Mouse (Mus musculus) MEL (cell line): ENCODE measurements around the gene Ndufb7.

Source experiments
- CHD2 ChIP-seq: IDR thresholded peaks from 2 replicates; pipeline ENCODE4 v1.6.1; 2011; ENCODE audit warnings: low read length, improper control_type of control experiment
- CTCF ChIP-seq, 3 experiments: IDR thresholded peaks in 2 of 3; conservative IDR thresholded peaks in 1 of 3; 2 replicates each; pipeline ENCODE4 v1.5.1; 2011 to 2012; ENCODE audit warnings: low read length in 3 of 3, low read depth in 2 of 3, mild to moderate bottlenecking in 2 of 3, improper control_type of control experiment in 1 of 3, inconsistent platforms in 1 of 3, mixed read lengths in 1 of 3, moderate library complexity in 1 of 3; ENCODE audit not compliant: control insufficient read depth in 1 of 3, insufficient read depth in 1 of 3, poor library complexity in 1 of 3, severe bottlenecking in 1 of 3
- EP300 ChIP-seq, 2 experiments: IDR thresholded peaks; 2 replicates each; pipeline ENCODE4 v1.6.1; 2011; ENCODE audit warnings: improper control_type of control experiment in 2 of 2, low read length in 2 of 2, low read depth in 1 of 2, mild to moderate bottlenecking in 1 of 2
- ETS1 ChIP-seq: IDR thresholded peaks from 2 replicates; pipeline ENCODE4 v1.6.1; 2012; ENCODE audit warnings: low read depth, mild to moderate bottlenecking, inconsistent platforms, low read length, improper control_type of control experiment, moderate library complexity
- GATA1 ChIP-seq: IDR thresholded peaks from 2 replicates; pipeline ENCODE4 v1.6.1; 2011; ENCODE audit warnings: low read depth, low read length, improper control_type of control experiment
- KAT2A ChIP-seq: conservative IDR thresholded peaks from 2 replicates; pipeline ENCODE4 v1.6.1; 2012; ENCODE audit warnings: low read depth, low read length, improper control_type of control experiment, inconsistent platforms
- POLR2A ChIP-seq, 2 experiments: IDR thresholded peaks; 2 replicates each; pipeline ENCODE4 v1.6.1; 2011 to 2012; ENCODE audit warnings: low read length in 2 of 2, mild to moderate bottlenecking in 2 of 2, control low read depth in 1 of 2, improper control_type of control experiment in 1 of 2, low read depth in 1 of 2, moderate library complexity in 1 of 2; ENCODE audit not compliant: control insufficient read depth in 1 of 2, insufficient read depth in 1 of 2, poor library complexity in 1 of 2
- POLR2AphosphoS5 ChIP-seq: IDR thresholded peaks from 2 replicates; pipeline ENCODE4 v1.6.1; 2012; ENCODE audit warnings: low read depth, borderline replicate concordance, mild to moderate bottlenecking, inconsistent platforms, low read length, moderate library complexity, mixed read lengths
- RAD21 ChIP-seq: IDR thresholded peaks from 2 replicates; pipeline ENCODE4 v1.6.1; 2011; ENCODE audit warnings: mild to moderate bottlenecking, low read depth, low read length, improper control_type of control experiment
- SIN3A ChIP-seq: IDR thresholded peaks from 2 replicates; pipeline ENCODE4 v1.6.1; 2012; ENCODE audit warnings: low read length, improper control_type of control experiment, inconsistent platforms
- USF1 ChIP-seq: IDR thresholded peaks from 2 replicates; pipeline ENCODE4 v1.6.1; 2014; ENCODE audit warnings: low read depth, mild to moderate bottlenecking, inconsistent platforms, low read length, improper control_type of control experiment, moderate library complexity

GRCm38 (mm10) chr8:83576921-83577320 lies 10.4 kb downstream of the Ndufb7 start:
- TF ChIP-seq RAD21, result no peak
- TF ChIP-seq SIN3A, result no peak
- no peak for TF ChIP-seq ETS1
- no peak for TF ChIP-seq GATA1
- TF ChIP-seq CTCF (IDR thresholded peaks at IDR 0.05 in 2 of 3, conservative IDR thresholded peaks at IDR 0.05 in 1 of 3; ENCODE audit: control insufficient read depth in 1 of 3, insufficient read depth in 1 of 3, low read depth in 2 of 3, low read length in 3 of 3, poor library complexity in 1 of 3, severe bottlenecking in 1 of 3), result no peak
- no peak for TF ChIP-seq CHD2
- no peak for TF ChIP-seq KAT2A
- no peak for TF ChIP-seq POLR2A (IDR thresholded peaks at IDR 0.05; ENCODE audit: control insufficient read depth in 1 of 2, insufficient read depth in 1 of 2, low read depth in 1 of 2, low read length in 2 of 2, poor library complexity in 1 of 2)
- TF ChIP-seq POLR2AphosphoS5, result no peak
- TF ChIP-seq EP300 (IDR thresholded peaks at IDR 0.05; ENCODE audit: low read depth in 1 of 2, low read length in 2 of 2), result no peak
- no peak for TF ChIP-seq USF1
